Comparison of ENCODE assay signal across 13 mouse cellular contexts in genomic region chr3:95286510-95286909, GRCm38 (mm10). TPM values are rescaled to one million over a fixed set of nuclear protein-coding genes. Genes with fewer than 3 reads are reported as not detected.
DNase-seq lines count a peak whose midpoint lies in the region; TF ChIP-seq lines count a peak whose summit lies in the region.
"Had no signal": no experiment of that assay in that cellular context is flagged by ENCODE, and none has a peak within 500 bp of the region (broad histone marks: within the 10 kb centered on the region; RNA-seq: fewer than 3 reads in every experiment).

No protein-coding gene starts in this region.

- peaks cover 18% of the 10 kb centered on the region for H3K4me1 ChIP-seq in heart, embryonic 10.5 days
- peaks cover 3% of the 10 kb centered on the region for H3K4me1 ChIP-seq in ES-Bruce4 (ENCODE audit: control insufficient read depth, insufficient read depth, low read length)

- no peak overlapping the region for H3K27ac ChIP-seq in heart, embryonic 10.5 days
- H3K27ac ChIP-seq in ES-Bruce4 (ENCODE audit: insufficient read depth, low read length), result peak overlapping the region; percentile 61
- H3K27ac ChIP-seq: hindbrain, embryonic 14.5 days; midbrain, embryonic 15.5 days; neural tube, embryonic 12.5 days had no signal

- no peak for TF ChIP-seq CTCF in ES-Bruce4 (IDR thresholded peaks at IDR 0.05; ENCODE audit: low read depth, low read length)

- no peaks in the 10 kb centered on the region for H3K9me3 ChIP-seq in heart, embryonic 10.5 days
- no peaks in the 10 kb centered on the region for H3K9me3 ChIP-seq in ES-Bruce4 (replicated peaks; ENCODE audit: control insufficient read depth, insufficient read depth, low read length, poor library complexity, severe bottlenecking)
- H3K9me3 ChIP-seq: midbrain, embryonic 15.5 days; neural tube, embryonic 12.5 days had no signal

- no peak for TF ChIP-seq EP300 in ES-Bruce4 (IDR thresholded peaks at IDR 0.05; ENCODE audit: insufficient read depth, low read depth, low read length)

- H3K9ac ChIP-seq in ES-Bruce4 (ENCODE audit: low read depth, poor library complexity, severe bottlenecking), result peak overlapping the region; percentile 8; the same call in 1 of the 2 replicates
- H3K9ac ChIP-seq: hindbrain, embryonic 14.5 days; lung, embryonic 14.5 days; midbrain, embryonic 15.5 days; neural tube, embryonic 12.5 days had no signal

- H3K36me3 ChIP-seq in heart, embryonic 10.5 days, result peaks cover 27% of the 10 kb centered on the region
- peaks cover 10% of the 10 kb centered on the region for H3K36me3 ChIP-seq in ES-Bruce4 (ENCODE audit: control insufficient read depth, insufficient read depth, low read length, poor library complexity, severe bottlenecking)

- H3K4me3 ChIP-seq in heart, embryonic 10.5 days, result no peak overlapping the region
- peak overlapping the region; percentile 55 for H3K4me3 ChIP-seq in ES-Bruce4 (ENCODE audit: low read depth, low read length)
- H3K4me3 ChIP-seq: midbrain, embryonic 15.5 days; neural tube, embryonic 12.5 days had no signal

- peak; percentile 16 for TF ChIP-seq POLR2A in ES-Bruce4 (IDR thresholded peaks at IDR 0.05; ENCODE audit: insufficient read depth, low read length)

- no peaks in the 10 kb centered on the region for H3K27me3 ChIP-seq in heart, embryonic 10.5 days (ENCODE audit: insufficient read depth, poor library complexity, severe bottlenecking)
- no peaks in the 10 kb centered on the region for H3K27me3 ChIP-seq in ES-Bruce4 (ENCODE audit: control insufficient read depth, insufficient read depth, low read length, poor library complexity, severe bottlenecking)
- H3K27me3 ChIP-seq: midbrain, embryonic 15.5 days; neural tube, embryonic 12.5 days had no signal

- DNase-seq in heart, postnatal 4 days, result peak; percentile 17
- no peak for DNase-seq in heart, embryonic 10.5 days (ENCODE audit: low spot score)
- peak; percentile 85 for DNase-seq in 416B (ENCODE audit: low read depth)
- DNase-seq in kidney, postnatal 25 days, result peak; percentile 36 to 46
- DNase-seq in c-Kit-positive CD71-positive TER-119-positive erythroid progenitor cells, embryonic 14.5 days (ENCODE audit: low spot score), result no peak
- no peak for DNase-seq in right cerebral cortex, postnatal 10 days (ENCODE audit: low spot score in 2 of 2)
- DNase-seq in embryo, embryonic 10.5 days (ENCODE audit: low spot score), result no peak
- DNase-seq: lung, embryonic 14.5 days had no signal

- 73% methylated on average over 7 of the region's 7 CpGs for WGBS in heart, embryonic 10.5 days

RNA-seq across cellular contexts. Expression of gene Prune1, which starts 4.6 kb away (rescaled TPM):
- total RNA-seq in heart, postnatal 4 days (2021), result 10 to 100 TPM; 33.2 to 36.3 TPM
- polyA plus RNA-seq in heart, embryonic 10.5 days (2016; fragmentation: Nextera tagmentation; extraction: Ambion mirVana), result 30.7 and 31.1 TPM in 2 replicates
- polyA plus RNA-seq in ES-Bruce4 (2011; ENCODE audit: insufficient read depth, insufficient read length, low read depth, missing spikeins), result 42.9 and 43.9 TPM in 2 replicates

RNA-seq across cellular contexts. Expression of gene Mindy1, which starts 5.4 kb away (rescaled TPM):
- 10 to 100 TPM; 23.1 to 28.0 TPM for total RNA-seq in heart, postnatal 4 days (2021)
- 26.2 and 27.0 TPM in 2 replicates for polyA plus RNA-seq in heart, embryonic 10.5 days (2016; fragmentation: Nextera tagmentation; extraction: Ambion mirVana)
- 43.6 and 48.0 TPM in 2 replicates for polyA plus RNA-seq in ES-Bruce4 (2011; ENCODE audit: insufficient read depth, insufficient read length, low read depth, missing spikeins)

RNA-seq across cellular contexts. Expression of gene Anxa9, which starts 20.5 kb away (rescaled TPM):
- under 1 TPM; 0.14 to 0.24 TPM for total RNA-seq in heart, postnatal 4 days (2021)
- 1.6 and 2.5 TPM in 2 replicates for polyA plus RNA-seq in heart, embryonic 10.5 days (2016; fragmentation: Nextera tagmentation; extraction: Ambion mirVana)
- 1.9 and 2.0 TPM in 2 replicates for polyA plus RNA-seq in ES-Bruce4 (2011; ENCODE audit: insufficient read depth, insufficient read length, low read depth, missing spikeins)

RNA-seq across cellular contexts. Expression of gene Cers2, which starts 28.1 kb away (rescaled TPM):
- total RNA-seq in heart, postnatal 4 days (2021), result 10 to 100 TPM; 67.2 to 69.6 TPM
- 147 TPM in 2 replicates for polyA plus RNA-seq in heart, embryonic 10.5 days (2016; fragmentation: Nextera tagmentation; extraction: Ambion mirVana)
- 99.9 and 103 TPM in 2 replicates for polyA plus RNA-seq in ES-Bruce4 (2011; ENCODE audit: insufficient read depth, insufficient read length, low read depth, missing spikeins)

RNA-seq across cellular contexts. Expression of gene Bnipl, which starts 35.5 kb away (rescaled TPM):
- total RNA-seq in heart, postnatal 4 days (2021), result not detected
- 0.22 and 0.43 TPM in 2 replicates for polyA plus RNA-seq in heart, embryonic 10.5 days (2016; fragmentation: Nextera tagmentation; extraction: Ambion mirVana)
- polyA plus RNA-seq in ES-Bruce4 (2011; ENCODE audit: insufficient read depth, insufficient read length, low read depth, missing spikeins), result 4.1 and 4.8 TPM in 2 replicates
- total RNA-seq: granulocyte monocyte progenitor cell, adult 5-6 weeks had no signal
- polyA plus RNA-seq: hindbrain, embryonic 14.5 days had no signal

Comparison
In these comparisons a context has a peak if more than half of its experiments do, and no peak if none do; other contexts are left out.
1. DNase-seq: peak in heart, postnatal 4 days (single experiment), 416B (single experiment) and kidney, postnatal 25 days (2 of 2); none in heart, embryonic 10.5 days (single experiment), c-Kit-positive CD71-positive TER-119-positive erythroid progenitor cells, embryonic 14.5 days (single experiment), right cerebral cortex, postnatal 10 days (0 of 2) and embryo, embryonic 10.5 days (single experiment).